Mouse (Mus musculus): ENCODE measurements around the gene Mrps9.
A peak's percentile ranks its signal among the peaks of the same experiment; 100 is the strongest.

The Mrps9 gene

DNA sequence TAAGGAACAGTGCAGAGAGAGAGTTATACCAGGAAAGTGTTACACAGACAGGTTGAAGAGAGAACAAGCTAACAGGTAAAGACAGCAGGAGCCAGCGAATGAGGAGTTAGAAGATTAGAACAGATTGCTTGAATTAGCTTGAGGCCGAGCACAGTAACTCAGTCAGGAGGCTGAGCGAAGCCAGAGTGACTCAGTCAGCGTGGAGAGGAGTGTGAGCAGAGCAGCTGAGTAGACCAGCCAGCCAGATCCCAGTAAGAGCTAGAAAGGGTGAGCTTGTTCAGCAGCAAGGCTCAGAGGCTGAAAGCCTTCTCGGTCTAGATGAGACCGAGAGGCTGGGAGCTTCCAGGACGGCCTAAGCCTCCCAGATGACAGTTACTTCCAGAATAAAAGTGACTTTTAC, 55.7 kb downstream of the Mrps9 start:
- DNase-seq (ENCODE audit: low read depth) = peak; percentile 31

DNA sequence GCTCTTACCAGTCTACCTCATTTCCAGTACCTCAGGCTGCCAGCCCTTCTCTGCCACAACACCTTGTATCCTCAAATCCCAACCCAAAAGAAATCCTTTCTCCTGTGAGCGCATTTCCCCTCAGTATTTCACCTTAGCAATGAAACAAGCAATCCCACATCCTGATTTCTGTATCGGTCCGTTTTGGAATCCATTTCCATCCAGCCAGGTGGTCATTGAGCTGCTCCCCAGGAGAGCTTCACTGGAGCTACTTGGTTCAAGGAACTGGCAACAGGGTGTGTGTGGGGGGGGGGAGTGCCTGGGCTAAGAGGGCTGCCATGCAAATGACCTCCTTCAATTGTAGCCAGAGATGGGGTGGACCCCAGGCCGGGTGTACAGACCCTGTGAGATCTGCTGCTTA, 56.1 kb downstream of the Mrps9 start:
- DNase-seq (ENCODE audit: low read depth) = no peak

DNA sequence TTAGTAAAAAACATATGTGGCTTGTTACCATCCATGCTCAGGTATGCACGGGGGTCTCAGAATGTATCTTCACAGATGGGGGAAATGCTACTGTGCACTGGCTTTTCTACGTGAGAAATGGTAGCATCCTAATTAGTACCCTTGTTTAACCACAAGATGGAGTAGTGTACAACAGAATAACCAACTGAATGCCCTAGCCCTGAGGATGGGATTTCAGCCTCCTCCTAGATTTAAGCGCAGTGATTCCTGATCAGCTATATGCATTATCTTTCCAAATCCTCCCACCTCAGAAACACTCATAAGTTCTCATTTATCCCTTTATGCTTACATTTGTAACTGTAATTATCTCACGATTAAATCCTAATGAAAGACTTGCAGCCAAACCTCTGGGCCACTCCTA, 64.0 kb downstream of the Mrps9 start:
- DNase-seq (ENCODE audit: low read depth) = peak; percentile 62

DNA sequence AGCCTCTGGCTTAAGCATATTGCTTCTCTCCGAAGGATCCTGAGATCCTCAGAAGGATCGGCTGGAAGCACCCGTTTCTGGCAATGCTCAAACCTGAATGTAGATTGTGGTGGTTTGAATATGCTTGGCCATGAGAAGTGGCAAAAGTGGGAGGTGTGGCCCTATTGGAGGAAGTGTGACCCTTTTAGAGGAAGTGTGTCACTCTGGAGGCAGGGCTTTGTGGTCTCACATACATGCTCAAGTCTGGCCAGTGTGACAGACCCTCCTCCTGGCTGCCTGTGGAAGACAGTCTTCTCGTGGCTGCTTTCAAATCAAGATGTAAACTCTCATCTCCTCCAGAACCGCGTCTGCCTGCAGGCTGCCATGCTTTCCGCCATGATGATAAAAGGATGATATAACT, 65.7 kb downstream of the Mrps9 start:
- no peak for DNase-seq (ENCODE audit: low read depth)

DNA sequence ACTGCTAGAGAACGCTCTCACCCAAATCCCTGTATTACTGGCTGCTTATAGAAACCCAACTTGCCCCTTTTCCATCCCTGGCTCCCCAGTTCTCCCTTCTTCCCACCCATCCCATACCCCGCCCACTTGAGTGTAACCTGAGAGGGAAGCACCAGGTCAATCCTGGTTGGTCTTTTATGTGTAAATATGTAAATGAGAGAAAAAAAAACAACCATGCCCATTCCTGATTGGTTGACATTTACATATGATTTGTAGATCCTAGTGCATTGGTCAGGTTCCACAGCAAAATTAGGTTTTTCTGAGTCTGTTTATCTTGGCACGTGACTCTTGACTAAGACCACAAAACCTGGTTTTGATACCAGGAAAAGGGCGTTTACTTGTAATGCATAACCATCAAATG, 66.9 kb downstream of the Mrps9 start:
- peak; percentile 59 for DNase-seq (ENCODE audit: low read depth)

DNA sequence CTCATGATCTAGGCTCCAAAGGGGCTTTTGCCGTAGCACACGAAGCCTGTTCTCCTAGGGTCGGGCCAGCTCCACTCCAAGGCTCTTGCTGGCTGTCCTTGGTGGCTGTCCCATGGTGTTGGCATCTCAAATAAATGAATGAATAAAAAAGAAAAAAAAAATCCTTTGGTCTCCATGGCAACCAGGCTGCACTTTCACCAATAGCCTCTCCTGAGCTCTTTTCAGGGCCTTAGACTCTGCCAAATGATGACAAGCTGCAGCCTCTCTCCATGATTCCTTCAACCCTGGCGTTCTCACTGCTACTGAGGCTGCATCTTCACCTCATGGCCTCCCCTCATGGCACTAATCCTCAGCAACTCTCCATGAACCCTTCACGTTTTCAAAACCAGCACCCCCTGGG, 72.9 kb downstream of the Mrps9 start:
- no peak for DNase-seq (ENCODE audit: low read depth)

DNA sequence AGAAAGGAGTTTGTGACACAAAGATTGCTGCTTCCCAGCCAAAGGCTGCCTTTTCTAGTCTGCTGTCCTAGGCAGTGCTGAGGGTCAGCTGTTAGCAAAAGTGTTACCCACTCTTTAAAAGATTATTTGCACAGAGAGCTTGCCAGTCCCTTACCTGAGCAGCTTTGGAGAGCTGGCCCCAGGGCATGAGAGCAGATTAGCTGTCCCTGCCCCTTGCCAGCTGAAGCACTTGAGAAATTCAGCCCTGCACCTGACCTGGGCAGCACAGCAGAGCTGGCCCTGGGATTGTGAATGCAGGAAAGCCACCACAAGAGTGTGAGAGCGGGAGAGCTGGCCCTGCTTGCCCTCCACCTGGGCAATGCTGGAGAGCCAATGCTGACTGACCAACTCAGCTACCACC, 82.6 kb downstream of the Mrps9 start:
- no peak for DNase-seq (ENCODE audit: low read depth)

DNA sequence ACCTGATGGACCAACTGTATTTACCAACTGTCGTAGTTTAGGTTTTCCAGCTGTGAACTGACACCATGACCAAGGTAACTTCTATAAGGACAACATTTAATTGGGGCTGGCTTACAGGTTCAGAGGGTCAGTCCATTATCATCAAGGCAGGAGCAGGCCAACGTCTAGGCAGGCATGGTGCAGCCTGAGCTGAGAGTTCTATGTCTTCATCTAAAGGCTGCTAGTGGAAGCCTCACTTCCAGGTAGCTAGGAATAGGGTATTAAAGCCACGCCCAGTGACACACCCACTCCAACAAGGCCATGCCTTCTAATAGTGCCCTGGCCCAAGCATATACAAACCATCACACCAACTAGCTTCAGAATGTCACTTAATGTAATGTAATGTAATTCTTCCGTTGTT, 97.5 kb downstream of the Mrps9 start:
- DNase-seq (ENCODE audit: low read depth) = no peak

DNA sequence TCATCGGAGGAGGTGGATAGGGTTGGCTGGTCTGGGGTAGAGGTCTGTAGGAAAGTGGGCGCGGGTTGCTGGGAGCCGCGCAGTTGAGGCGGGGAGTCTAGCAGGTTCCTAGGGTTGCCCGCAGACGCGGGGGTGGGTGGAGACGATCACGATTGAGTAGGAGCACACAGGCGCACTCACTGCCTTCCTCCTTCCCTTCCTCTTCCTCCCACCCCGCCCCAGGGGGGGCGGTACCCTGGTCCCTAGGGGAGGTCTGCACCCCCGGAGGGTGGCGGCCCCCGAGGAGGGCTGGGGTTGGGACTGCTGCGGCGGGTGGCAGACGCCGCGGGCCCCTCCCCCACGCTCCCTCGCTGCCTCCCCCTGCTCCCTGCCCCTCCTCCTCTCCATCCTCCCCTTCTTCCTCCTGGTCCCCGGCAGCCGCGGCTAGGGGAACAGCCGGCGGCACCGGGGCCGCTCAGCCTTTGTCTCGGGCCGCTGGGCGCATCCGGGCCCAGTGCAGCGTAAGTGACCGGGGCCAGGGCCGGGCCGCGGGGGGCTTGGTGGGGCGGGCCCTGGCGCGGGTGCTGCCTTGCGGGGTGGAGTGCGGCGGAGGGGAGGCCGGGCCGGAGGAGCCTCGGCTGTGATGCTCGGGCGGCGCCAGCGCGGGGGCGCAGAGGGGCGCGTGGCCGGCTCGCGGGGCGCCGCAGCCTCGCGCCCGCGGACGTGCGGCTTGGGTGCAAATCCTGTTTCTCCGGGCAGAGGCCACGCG, 101.9 kb downstream of the Mrps9 start, which contains the start of gene Gpr45:
Gene Gpr45, plus strand, starts transcription at position 139 of the 748 bp plus-strand sequence.
- no peak for DNase-seq (ENCODE audit: low read depth)

DNA sequence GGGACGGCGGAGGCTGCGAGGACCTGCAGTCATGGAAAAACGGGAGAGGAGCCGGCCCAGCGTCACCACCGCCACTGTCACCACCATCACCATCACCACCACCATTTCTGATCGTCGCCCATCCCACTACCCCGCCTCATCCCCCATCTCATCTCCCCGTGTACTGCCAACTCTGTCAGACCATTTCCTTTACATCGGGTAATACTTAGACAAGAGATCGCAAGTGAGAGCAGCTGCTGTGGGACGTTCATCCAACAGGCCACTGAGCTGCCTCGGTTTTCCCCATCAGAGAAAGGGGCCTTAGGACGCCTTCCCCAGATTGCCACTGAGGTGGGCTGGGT, 102.4 kb downstream of the Mrps9 start:
- DNase-seq (ENCODE audit: low read depth) = no peak
